Mouse (Mus musculus): ENCODE measurements around the gene Ahcy. TPM values are rescaled to one million over a fixed set of nuclear protein-coding genes. Genes with fewer than 3 reads are reported as not detected.

Gene Ahcy
- polyA plus RNA-seq, 1 experiment from 2014 or later, result 63.1 TPM

DNA sequence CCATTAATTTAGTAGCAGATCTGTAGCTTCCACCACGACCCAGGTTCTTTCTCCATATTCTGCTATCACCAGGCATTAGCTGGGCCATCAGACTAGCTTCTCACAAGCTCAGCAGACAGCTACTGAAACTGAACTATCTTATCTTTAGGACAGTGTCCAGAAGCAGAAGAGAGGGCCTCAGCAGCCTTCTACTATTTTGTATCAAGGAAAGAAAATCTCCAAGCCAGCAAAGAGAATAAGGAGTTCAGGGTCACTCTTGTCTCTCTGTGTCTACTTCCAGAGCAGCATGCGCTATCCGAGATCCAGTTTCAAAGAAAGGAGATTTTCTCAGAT lies 17.4 kb upstream of the Ahcy start:
- DNase-seq (no peak), ATAC-seq (ENCODE audit: low read depth) (peak; percentile 69)
- H3K9me3 ChIP-seq (replicated peaks), result no peaks in the 10 kb centered on the region
- H3K4me3 ChIP-seq (replicated peaks), result no peak overlapping the region
- peak overlapping the region; percentile 34 for H3K9ac ChIP-seq
- no peaks in the 10 kb centered on the region for H3K36me3 ChIP-seq
- peaks cover 56% of the 10 kb centered on the region for H3K4me1 ChIP-seq (replicated peaks)
- H3K27ac ChIP-seq, result peak overlapping the region; percentile 84
- no peaks in the 10 kb centered on the region for H3K27me3 ChIP-seq
- 41% methylated on average over 3 of the region's 3 CpGs for WGBS (ENCODE audit: insufficient replicate concordance)
- H3K4me2 ChIP-seq, result peak overlapping the region; percentile 49

GRCm38 (mm10) chr2:155090909-155091742 lies 16.8 kb upstream of the Ahcy start:
- Histone ChIP-seq H3K27me3 (no peaks in the 10 kb centered on the region), H3K27ac (peak overlapping the region; percentile 84), H3K9me3 (replicated peaks) (no peaks in the 10 kb centered on the region), H3K4me1 (replicated peaks) (peaks cover 56% of the 10 kb centered on the region), H3K9ac (peak overlapping the region; percentile 34), H3K4me2 (peak overlapping the region; percentile 49), H3K4me3 (replicated peaks) (no peak overlapping the region), H3K36me3 (no peaks in the 10 kb centered on the region)
- 25% methylated on average over 13 of the region's 13 CpGs for WGBS (ENCODE audit: insufficient replicate concordance)
- DNase-seq (peak; percentile 29), ATAC-seq (ENCODE audit: low read depth) (peak; percentile 91)

GRCm38 (mm10) chr2:155088264-155088663 lies 14.0 kb upstream of the Ahcy start:
- no peak for DNase-seq
- ATAC-seq (ENCODE audit: low read depth), result no peak
- H3K9ac ChIP-seq, result no peak overlapping the region

GRCm38 (mm10) chr2:155086328-155086727 lies 12.0 kb upstream of the Ahcy start:
- Histone ChIP-seq H3K27ac (no peak overlapping the region), H3K4me2 (no peak overlapping the region), H3K4me3 (replicated peaks) (no peak overlapping the region), H3K27me3 (no peaks in the 10 kb centered on the region), H3K9me3 (replicated peaks) (no peaks in the 10 kb centered on the region), H3K36me3 (no peaks in the 10 kb centered on the region), H3K9ac (no peak overlapping the region), H3K4me1 (replicated peaks) (peaks cover 33% of the 10 kb centered on the region)
- WGBS (ENCODE audit: insufficient replicate concordance), result 78% methylated on average over 5 of the region's 5 CpGs
- DNase-seq (no peak), ATAC-seq (ENCODE audit: low read depth) (no peak)

More at GRCm38 (mm10) chr2:155088264-155088663, 14.0 kb upstream of the Ahcy start:
- no peaks in the 10 kb centered on the region for H3K9me3 ChIP-seq (replicated peaks)
- peaks cover 50% of the 10 kb centered on the region for H3K4me1 ChIP-seq (replicated peaks)
- H3K4me3 ChIP-seq (replicated peaks), result no peak overlapping the region
- H3K4me2 ChIP-seq, result no peak overlapping the region
- H3K27me3 ChIP-seq, result no peaks in the 10 kb centered on the region
- H3K27ac ChIP-seq, result no peak overlapping the region
- no peaks in the 10 kb centered on the region for H3K36me3 ChIP-seq
- WGBS (ENCODE audit: insufficient replicate concordance), result 19% methylated on average over 6 of the region's 6 CpGs

DNA sequence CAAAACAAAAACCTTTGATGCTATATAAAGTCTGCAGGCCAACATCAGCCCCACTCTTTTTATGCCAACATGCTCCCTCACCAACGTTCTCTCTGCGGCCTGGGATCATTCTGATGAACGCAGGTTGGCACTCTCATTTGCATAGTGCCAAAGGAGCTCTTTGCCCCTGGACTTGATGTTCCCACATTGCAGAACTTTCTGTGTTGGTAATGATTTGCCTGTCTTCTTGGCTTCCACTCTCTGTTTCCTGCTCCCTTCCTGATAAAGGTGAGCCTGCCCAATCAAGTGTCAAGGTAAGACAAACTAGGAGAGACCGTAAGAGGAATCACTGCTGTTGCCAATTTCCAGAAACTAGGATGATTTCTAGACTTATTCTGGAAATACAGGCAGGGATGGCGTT lies 10.2 kb upstream of the Ahcy start:
- H3K4me2 ChIP-seq, result no peak overlapping the region
- no peak overlapping the region for H3K4me3 ChIP-seq (replicated peaks)
- H3K4me1 ChIP-seq (replicated peaks), result peaks cover 19% of the 10 kb centered on the region
- H3K36me3 ChIP-seq, result no peaks in the 10 kb centered on the region
- ATAC-seq (ENCODE audit: low read depth) (no peak), DNase-seq (no peak)
- H3K9me3 ChIP-seq (replicated peaks), result no peaks in the 10 kb centered on the region
- H3K9ac ChIP-seq, result no peak overlapping the region
- no peaks in the 10 kb centered on the region for H3K27me3 ChIP-seq
- H3K27ac ChIP-seq, result no peak overlapping the region
- 67% methylated on average over 5 of the region's 5 CpGs for WGBS (ENCODE audit: insufficient replicate concordance)

DNA sequence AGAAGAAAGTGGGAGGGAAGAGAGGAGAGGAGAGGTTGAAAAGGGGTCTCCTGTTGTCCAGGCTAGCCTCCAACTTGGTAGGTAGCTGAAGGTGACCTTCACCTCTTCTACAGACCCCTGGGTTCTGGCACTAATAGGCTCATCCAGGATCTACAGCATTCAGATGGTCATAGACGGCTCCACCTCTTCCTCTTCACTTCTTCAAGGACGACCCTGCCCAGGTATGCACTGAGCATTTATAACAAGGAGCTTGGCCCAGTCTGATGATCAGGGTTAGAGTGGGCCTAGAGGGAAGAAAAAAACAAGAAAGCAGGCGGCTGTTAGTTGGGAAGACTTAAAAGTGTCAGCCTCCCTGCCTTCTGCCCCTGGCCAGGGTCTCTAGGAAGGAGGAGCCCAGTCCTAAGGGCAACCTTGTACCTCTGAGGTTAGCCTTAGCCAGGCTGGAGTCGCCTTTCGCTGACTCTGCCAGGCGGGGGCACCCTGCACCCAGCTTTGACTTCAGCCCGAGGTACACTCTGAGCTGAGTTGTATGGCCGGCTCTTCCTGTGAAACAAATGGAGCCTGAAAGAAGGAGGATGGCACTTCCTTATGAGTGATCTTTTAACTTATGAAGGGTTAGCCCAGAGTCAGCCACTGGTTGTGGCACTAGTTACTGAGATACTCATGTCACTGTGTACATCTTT lies 8.0 kb upstream of the Ahcy start:
- 13% methylated on average over 8 of the region's 8 CpGs for WGBS (ENCODE audit: insufficient replicate concordance)
- Histone ChIP-seq H3K9ac (no peak overlapping the region), H3K9me3 (replicated peaks) (no peaks in the 10 kb centered on the region), H3K4me1 (replicated peaks) (peaks cover 4% of the 10 kb centered on the region), H3K4me2 (no peak overlapping the region), H3K4me3 (replicated peaks) (no peak overlapping the region), H3K36me3 (no peaks in the 10 kb centered on the region), H3K27ac (no peak overlapping the region), H3K27me3 (no peaks in the 10 kb centered on the region)
- peak; percentile 34 for DNase-seq
- peak; percentile 82 for ATAC-seq (ENCODE audit: low read depth)

GRCm38 (mm10) chr2:155081056-155081455 lies 6.8 kb upstream of the Ahcy start:
- DNase-seq (no peak), ATAC-seq (ENCODE audit: low read depth) (no peak)
- no peaks in the 10 kb centered on the region for H3K36me3 ChIP-seq
- no peaks in the 10 kb centered on the region for H3K9me3 ChIP-seq (replicated peaks)
- H3K4me1 ChIP-seq (replicated peaks), result peaks cover 4% of the 10 kb centered on the region
- no peak overlapping the region for H3K9ac ChIP-seq
- H3K27me3 ChIP-seq, result no peaks in the 10 kb centered on the region
- H3K4me2 ChIP-seq, result no peak overlapping the region
- no peak overlapping the region for H3K27ac ChIP-seq
- no peak overlapping the region for H3K4me3 ChIP-seq (replicated peaks)
- 72% methylated on average over 3 of the region's 3 CpGs for WGBS (ENCODE audit: insufficient replicate concordance)

- Histone ChIP-seq H3K4me1 (replicated peaks) (peaks cover 11% of the 10 kb centered on the region), H3K27ac (no peak overlapping the region), H3K36me3 (no peaks in the 10 kb centered on the region), H3K9ac (no peak overlapping the region), H3K27me3 (no peaks in the 10 kb centered on the region), H3K9me3 (replicated peaks) (no peaks in the 10 kb centered on the region), H3K4me2 (no peak overlapping the region), H3K4me3 (replicated peaks) (no peak overlapping the region)
- no peak for DNase-seq
- ATAC-seq (ENCODE audit: low read depth), result no peak
- WGBS (ENCODE audit: insufficient replicate concordance), result 67% methylated on average over 4 of the region's 4 CpGs
Measured at GRCm38 (mm10) chr2:155080179-155080530, 5.9 kb upstream of the Ahcy start.

GRCm38 (mm10) chr2:155079500-155080178 lies 5.3 kb upstream of the Ahcy start:
- no peak overlapping the region for H3K4me3 ChIP-seq (replicated peaks)
- WGBS (ENCODE audit: insufficient replicate concordance), result 25% methylated on average over 7 of the region's 7 CpGs
- no peak overlapping the region for H3K9ac ChIP-seq
- no peak overlapping the region for H3K4me2 ChIP-seq
- H3K27ac ChIP-seq, result no peak overlapping the region
- H3K9me3 ChIP-seq (replicated peaks), result no peaks in the 10 kb centered on the region
- DNase-seq, result no peak
- H3K4me1 ChIP-seq (replicated peaks), result peaks cover 16% of the 10 kb centered on the region
- ATAC-seq (ENCODE audit: low read depth), result no peak
- no peaks in the 10 kb centered on the region for H3K27me3 ChIP-seq
- H3K36me3 ChIP-seq, result no peaks in the 10 kb centered on the region

GRCm38 (mm10) chr2:155075649-155076048 lies 1.4 kb upstream of the Ahcy start:
- peaks cover 50% of the 10 kb centered on the region for H3K4me1 ChIP-seq (replicated peaks)
- H3K4me3 ChIP-seq (replicated peaks), result no peak overlapping the region
- ATAC-seq (ENCODE audit: low read depth), result no peak
- no peaks in the 10 kb centered on the region for H3K27me3 ChIP-seq
- DNase-seq, result no peak
- 0 out of 2 replicates have a peak, but pooled peaks cover 3% of the 10 kb centered on the region for H3K36me3 ChIP-seq
- peak overlapping the region; percentile 90 for H3K4me2 ChIP-seq
- H3K9me3 ChIP-seq (replicated peaks), result no peaks in the 10 kb centered on the region
- no peak overlapping the region for H3K27ac ChIP-seq
- no peak overlapping the region for H3K9ac ChIP-seq
- WGBS (ENCODE audit: insufficient replicate concordance), result 65% methylated on average over 6 of the region's 6 CpGs

DNA sequence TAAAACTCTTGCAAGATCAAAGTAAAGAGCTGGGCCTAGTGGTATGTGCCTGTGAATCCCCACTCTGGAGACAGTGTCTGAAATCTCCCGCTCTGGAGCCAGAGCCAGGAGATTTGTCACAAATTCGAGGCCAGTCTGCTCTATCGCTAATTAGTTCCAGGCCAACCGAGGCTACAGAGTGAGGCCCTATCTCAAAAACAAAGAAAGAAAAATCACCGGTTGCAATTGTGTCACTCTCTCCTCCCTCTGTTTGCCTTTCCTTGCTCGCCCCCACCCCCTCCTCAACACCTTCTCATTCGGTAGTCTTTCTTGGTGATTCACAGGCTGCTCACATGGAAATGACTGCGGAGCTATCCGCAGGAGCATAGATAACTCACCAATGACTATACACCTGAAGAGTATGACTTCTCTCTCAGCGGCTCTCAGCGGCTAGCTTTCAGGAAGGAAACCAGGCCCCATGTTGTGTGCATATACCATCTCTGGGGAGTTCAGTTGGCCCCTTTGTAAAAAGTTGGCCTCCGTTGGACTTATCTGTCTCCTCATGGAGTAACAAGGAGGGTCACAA lies 551 bp upstream of the Ahcy start:
- H3K36me3 ChIP-seq, result 0 out of 2 replicates have a peak, but pooled peaks cover 3% of the 10 kb centered on the region
- WGBS (ENCODE audit: insufficient replicate concordance), result 8% methylated on average over 12 of the region's 12 CpGs
- no peak for DNase-seq

More for the DNA sequence above, 551 bp upstream of the Ahcy start:
- Histone ChIP-seq H3K4me3 (replicated peaks) (peak overlapping the region; percentile 81), H3K27ac (peak overlapping the region; percentile 87), H3K9me3 (replicated peaks) (no peaks in the 10 kb centered on the region), H3K27me3 (no peaks in the 10 kb centered on the region), H3K9ac (peak overlapping the region; percentile 93), H3K4me2 (peak overlapping the region; percentile 90), H3K4me1 (replicated peaks) (peaks cover 53% of the 10 kb centered on the region)
- ATAC-seq (ENCODE audit: low read depth), result peak; percentile 2

Data from liver, embryonic 13.5 days (tissue).